Mouse (Mus musculus) liver, adult (tissue): Measurements from ENCODE around the gene Runx1.

ENCODE experiments used
- GATA4 ChIP-seq: IDR thresholded peaks from 2 replicates; pipeline ENCODE4 v1.6.1; 2014; ENCODE audit warnings: mild to moderate bottlenecking, low read length; ENCODE audit not compliant: insufficient replicate concordance

Gene Runx1

GRCm38 (mm10) chr16:92820451-92820850, 5.5 kb downstream of the Runx1 start:
- no peak for TF ChIP-seq GATA4

DNA sequence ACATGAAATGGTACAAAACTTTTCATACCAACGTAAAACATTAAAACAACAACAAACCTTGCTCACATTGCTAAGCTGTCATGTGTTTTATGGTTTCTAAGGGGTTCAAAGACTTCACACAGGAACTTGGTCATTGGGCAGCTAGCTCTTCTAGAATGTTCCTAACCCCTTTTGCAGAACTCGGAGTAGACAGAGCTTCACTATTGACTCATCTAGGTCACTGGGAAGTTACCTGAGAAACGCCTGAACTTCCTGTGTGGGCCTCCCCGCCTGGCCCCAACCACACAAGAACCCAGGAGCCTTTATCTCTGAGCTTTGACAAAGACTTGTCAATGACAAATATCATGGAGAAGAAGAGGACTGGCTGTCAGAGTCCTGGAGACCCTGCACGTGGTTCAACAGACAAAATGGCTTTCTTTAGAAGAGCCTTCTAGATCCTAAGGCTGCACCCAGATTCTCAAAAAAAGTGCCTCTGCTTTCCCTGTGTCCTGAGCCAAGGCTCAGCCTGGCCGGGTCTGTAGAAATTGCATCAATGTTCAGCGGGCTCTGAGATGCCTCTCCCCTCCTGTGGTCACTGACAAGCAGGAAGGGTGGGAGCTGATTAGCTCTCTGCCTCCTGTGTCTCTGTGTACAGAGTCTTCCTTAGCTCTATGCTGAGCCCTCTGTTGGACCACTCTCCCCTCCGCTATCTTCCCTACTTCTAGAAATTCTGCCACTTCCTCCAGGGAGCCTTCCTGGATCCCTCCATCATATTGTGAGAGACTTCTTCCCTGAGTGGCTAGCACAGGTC, 7.3 kb downstream of the Runx1 start:
- no peak for TF ChIP-seq GATA4

- no peak for TF ChIP-seq GATA4
Measured at GRCm38 (mm10) chr16:92816092-92816491, 9.9 kb downstream of the Runx1 start.

DNA sequence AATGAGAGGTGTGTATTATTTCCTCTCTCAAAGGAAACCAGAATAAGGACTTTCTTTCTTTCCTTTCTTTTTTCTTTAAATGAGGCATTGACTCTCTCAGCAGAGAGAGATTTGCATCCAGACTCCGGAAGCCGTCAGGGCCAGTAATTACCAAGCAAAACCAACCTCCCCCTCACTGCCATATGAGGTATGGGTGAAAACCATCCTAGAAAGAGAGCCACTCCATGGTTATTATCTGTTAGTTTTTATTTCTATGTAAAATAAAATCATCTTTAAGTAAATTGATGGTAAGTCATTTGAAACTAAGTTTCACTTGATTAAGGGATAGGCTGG, 10.8 kb downstream of the Runx1 start:
- TF ChIP-seq GATA4, result no peak

DNA sequence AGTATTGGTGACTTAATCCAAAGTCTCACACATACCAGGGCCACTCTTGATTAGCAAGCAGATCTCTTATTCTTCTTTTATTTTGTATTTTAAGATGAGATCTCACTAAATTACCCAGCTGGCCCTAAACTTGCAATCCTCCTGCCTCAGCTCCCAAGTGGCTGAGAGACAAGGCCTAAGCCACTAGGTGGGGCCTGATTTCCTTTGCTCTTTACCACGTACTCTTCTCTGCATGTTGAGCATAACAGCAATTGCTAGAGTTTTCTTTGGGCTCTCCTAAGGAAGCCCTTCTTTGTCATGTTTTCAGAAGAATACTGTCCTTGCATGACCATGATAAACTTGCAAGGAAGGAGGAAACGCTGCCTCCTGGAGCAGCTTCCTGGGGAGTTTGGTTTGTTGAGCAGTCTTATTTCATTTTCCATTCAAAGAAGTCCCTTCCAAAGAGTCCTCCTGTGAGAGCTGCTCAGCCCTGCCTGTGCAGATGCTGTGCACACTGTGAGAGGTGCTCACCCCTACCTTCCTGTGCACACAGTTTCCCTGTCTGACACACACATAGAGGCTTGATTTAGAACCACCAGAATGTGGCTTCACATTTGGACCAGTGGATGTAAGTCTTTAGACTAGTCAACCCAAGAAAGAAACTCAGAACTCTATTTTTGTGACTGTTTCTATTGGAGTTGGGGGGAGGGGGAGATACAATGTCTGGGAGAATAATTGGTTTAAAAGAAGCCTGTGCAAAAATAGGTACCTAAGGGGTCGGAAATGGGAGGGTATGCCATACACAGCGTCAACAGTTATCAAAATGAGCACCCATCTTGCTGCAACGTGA, 11.4 kb downstream of the Runx1 start:
- no peak for TF ChIP-seq GATA4

DNA sequence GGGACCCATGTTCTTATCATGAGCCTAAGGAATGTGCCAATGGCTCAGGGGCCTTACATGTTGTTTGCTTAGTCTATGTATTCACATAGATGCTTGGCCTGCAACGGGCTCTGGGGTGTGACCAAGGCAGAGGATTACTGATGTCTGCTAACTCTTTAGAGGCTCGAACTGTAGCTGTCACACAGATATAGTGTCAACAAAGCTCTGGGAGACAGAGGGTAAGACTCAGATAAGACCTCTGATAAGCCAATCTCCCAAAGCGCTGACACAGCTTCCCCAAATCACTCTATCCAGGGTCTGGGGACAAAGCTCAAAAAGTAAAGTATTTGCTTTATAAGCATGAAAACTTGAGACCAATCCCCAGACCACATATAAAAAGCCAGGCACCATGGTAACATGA, 13.5 kb downstream of the Runx1 start:
- TF ChIP-seq GATA4, result no peak

GRCm38 (mm10) chr16:92810568-92811240, 15.2 kb downstream of the Runx1 start:
- no peak for TF ChIP-seq GATA4

DNA sequence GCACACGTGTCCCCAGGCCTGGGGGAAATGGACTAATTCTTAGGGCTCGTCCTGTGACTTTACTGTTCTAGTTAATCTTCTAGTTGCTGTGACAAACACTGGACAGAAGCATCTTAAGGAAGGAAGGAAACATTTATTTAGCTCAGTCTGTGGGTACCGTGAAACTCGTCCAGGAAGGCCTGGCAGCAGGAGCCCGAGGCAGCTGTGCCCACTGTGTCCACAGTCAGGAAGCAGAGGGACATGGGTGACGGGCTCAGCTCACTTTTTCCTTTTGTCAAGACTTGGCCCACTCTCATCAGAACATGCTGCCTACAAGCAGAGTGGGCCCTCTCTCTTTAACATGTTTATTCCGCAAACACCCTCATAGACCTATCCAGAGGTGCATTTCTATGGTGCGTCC, 18.2 kb downstream of the Runx1 start:
- TF ChIP-seq GATA4, result no peak

DNA sequence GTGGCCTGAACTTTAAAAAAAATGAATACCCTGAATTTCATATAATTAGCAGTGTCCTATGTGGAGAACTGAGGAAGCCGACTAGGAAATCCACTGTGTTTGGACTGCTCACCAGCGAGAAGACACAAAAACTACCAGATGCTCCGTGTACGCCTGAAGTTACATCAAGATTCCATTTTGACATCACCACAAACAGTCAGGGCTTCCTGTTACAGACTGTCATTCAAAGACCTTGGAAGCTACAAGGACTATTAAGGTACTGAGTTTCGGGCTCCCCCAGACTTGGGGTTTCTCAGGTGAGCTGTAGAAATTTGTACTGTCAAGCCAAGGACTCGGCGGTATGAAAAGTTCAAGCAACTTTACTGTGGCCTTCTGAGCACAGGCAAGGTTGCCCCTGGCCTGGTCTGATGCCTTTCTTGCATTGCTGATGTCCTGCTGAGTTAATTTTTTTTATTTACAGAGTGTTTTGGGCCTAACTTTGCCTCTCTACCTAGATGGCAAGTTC, 22.8 kb downstream of the Runx1 start:
- no peak for TF ChIP-seq GATA4

DNA sequence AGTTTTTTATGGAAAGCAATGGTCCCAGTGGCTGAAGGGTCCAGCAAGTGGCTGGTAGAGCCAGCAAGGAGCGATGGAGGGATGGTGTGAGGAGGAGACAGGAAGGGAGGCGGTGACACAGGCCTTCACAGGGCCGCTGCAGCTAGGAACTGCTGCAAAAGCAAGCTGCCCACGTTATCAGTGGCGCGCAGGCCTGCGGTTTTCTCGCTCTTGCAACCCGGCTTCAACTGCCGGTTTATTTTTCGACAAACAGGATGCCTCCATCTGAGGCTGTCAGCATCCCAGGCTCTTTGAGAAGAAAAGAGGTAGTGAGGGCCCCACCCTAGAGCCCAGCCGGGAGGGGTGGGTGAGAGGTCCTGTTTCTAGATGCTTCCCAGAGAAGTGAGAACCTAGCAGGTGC, 24.4 kb downstream of the Runx1 start:
- no peak for TF ChIP-seq GATA4

DNA sequence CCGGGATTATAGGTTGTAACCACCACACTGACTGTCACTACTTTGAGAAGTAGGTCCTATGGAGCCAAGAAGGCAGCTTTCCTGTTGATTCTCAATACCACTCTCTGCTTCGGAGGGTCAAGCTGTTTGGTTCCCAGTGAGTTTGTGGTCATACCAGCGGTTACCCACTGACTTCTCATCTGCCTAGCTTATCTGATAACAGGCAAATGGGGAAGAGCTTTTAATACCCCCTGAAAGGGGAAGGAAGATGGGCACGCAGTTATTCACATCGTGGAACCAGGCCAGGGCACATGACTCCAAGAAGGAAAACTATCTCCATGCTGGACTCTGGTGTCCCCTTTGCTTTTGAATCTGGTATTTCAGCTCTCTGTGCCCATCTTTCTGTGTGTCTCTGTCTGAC, 25.1 kb downstream of the Runx1 start:
- TF ChIP-seq GATA4, result no peak

GRCm38 (mm10) chr16:92799940-92800339, 26.0 kb downstream of the Runx1 start:
- no peak for TF ChIP-seq GATA4

- TF ChIP-seq GATA4, result no peak
Measured at GRCm38 (mm10) chr16:92794197-92794596, 31.8 kb downstream of the Runx1 start.

- TF ChIP-seq GATA4, result no peak
Measured at GRCm38 (mm10) chr16:92793741-92794140, 32.2 kb downstream of the Runx1 start.

DNA sequence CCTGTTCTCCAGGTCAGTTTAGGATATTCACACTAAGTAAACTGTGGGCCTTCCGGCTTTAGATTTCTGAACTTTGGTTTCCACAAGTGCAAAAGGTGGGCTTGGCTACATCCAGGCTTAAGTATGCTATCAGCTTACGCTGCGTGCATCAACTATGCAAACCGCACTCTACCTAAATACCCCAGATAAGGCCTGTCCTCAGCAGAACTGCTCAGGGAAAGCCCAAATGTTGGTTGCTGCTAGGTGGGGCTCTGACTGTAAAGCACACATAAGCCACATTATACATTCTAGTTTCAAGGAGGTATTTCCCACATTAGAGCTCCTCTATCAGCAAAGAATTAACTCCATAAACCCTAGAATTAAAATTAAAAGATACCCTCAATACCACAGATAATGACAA, 33.0 kb downstream of the Runx1 start:
- TF ChIP-seq GATA4, result no peak

DNA sequence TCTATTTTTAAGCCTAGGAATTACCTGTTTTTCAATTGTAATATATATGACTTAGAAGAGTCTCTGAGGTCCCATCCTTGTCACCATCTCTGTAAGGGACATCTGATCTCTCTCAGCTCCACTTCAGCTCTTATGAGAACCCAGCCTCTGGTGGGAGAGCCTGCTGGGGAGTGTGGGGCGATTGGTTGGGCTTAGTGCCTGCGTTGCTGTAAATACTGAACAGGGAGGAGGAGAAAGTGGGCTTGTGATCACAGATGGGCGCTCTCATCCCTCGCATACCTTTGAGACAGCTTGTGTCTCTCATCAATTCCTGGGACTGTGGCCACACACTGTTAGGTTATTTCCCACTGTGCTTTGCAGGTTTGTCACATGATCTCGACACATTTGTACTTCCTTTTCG, 35.3 kb downstream of the Runx1 start:
- TF ChIP-seq GATA4, result no peak
